Mouse (Mus musculus) adrenal gland, adult 2 months (tissue): ENCODE data around the gene Rap1a. TPM values are rescaled to one million over a fixed set of nuclear protein-coding genes. Genes with fewer than 3 reads are reported as not detected.

ENCODE experiments used
- DNase-seq: peaks from one replicate; pipeline ENCODE4 v3.0.0; 2021
- long read RNA-seq: library from polyadenylated mRNA; stranded (forward); transcript quantifications from one replicate; pipeline ENCODE4 v2.0.0, GENCODE M21; 2021
- polyA plus RNA-seq: library from polyadenylated mRNA; depleted of rRNA; stranded (reverse); fragments of >200 nt; gene quantifications from 2 replicates; pipeline ENCODE4 v1.2.3, GENCODE M21; 2012; rRNA removed
- total RNA-seq, 2 experiments: library from RNA; stranded (reverse); gene quantifications; 2 replicates each; pipeline ENCODE4 v1.2.3; 2021

The Rap1a gene
- total RNA-seq (100 to 1,000 TPM; 143 to 188 TPM), polyA plus RNA-seq (1.5 and 1.6 TPM in 2 replicates)
- long read RNA-seq, transcript Rap1a-201 (8 exons, 2,407 nt), result major isoform, 81 of 86 reads
- long read RNA-seq, partial matches to known transcripts, result 3 of 86 reads
- long read RNA-seq, other reads (novel, unspliced or antisense), result 2 of 86 reads

- DNase-seq, result peak; percentile 89
Observed at GRCm38 (mm10) chr3:105801191-105802166, at the start of gene Rap1a. Gene Rap1a (minus strand): TSS chr3:105801336.

- DNase-seq, result no peak
Observed at GRCm38 (mm10) chr3:105846294-105847069, 45.3 kb upstream of the Rap1a start.

GRCm38 (mm10) chr3:105839836-105840235 lies 38.7 kb upstream of the Rap1a start:
- no peak for DNase-seq

GRCm38 (mm10) chr3:105838655-105839054 lies 37.5 kb upstream of the Rap1a start:
- DNase-seq, result no peak

GRCm38 (mm10) chr3:105836883-105837282 lies 35.7 kb upstream of the Rap1a start:
- DNase-seq, result no peak

GRCm38 (mm10) chr3:105835875-105836274 lies 34.7 kb upstream of the Rap1a start:
- no peak for DNase-seq

GRCm38 (mm10) chr3:105831584-105831983 lies 30.4 kb upstream of the Rap1a start:
- no peak for DNase-seq

- DNase-seq, result peak; percentile 67
Observed at GRCm38 (mm10) chr3:105825501-105826161, 24.5 kb upstream of the Rap1a start.

GRCm38 (mm10) chr3:105824704-105825103 lies 23.6 kb upstream of the Rap1a start:
- no peak for DNase-seq

GRCm38 (mm10) chr3:105824103-105824502 lies 23.0 kb upstream of the Rap1a start:
- no peak for DNase-seq

GRCm38 (mm10) chr3:105823609-105824008 lies 22.5 kb upstream of the Rap1a start:
- DNase-seq, result no peak

- no peak for DNase-seq
Observed at GRCm38 (mm10) chr3:105821504-105821903, 20.4 kb upstream of the Rap1a start.

- no peak for DNase-seq
Observed at GRCm38 (mm10) chr3:105820272-105820671, 19.1 kb upstream of the Rap1a start.

- DNase-seq, result peak; percentile 44
Observed at GRCm38 (mm10) chr3:105818130-105819004, 17.2 kb upstream of the Rap1a start.

- DNase-seq, result no peak
Observed at GRCm38 (mm10) chr3:105816089-105816488, 15.0 kb upstream of the Rap1a start.

GRCm38 (mm10) chr3:105815236-105815904 lies 14.2 kb upstream of the Rap1a start:
- no peak for DNase-seq

GRCm38 (mm10) chr3:105811146-105811545 lies 10.0 kb upstream of the Rap1a start:
- no peak for DNase-seq

GRCm38 (mm10) chr3:105808179-105809037 lies 7.3 kb upstream of the Rap1a start:
- peak; percentile 75 for DNase-seq

GRCm38 (mm10) chr3:105807672-105808071 lies 6.5 kb upstream of the Rap1a start:
- peak; percentile 42 for DNase-seq
